Mouse (Mus musculus) adrenal gland, adult (tissue): ENCODE results near the gene Eps8.

Source experiments
- DNase-seq, 2 experiments: peaks; one replicate each; pipeline ENCODE4 v3.0.0; 2022 to 2023; ENCODE audit warnings: low spot score in 1 of 2; ENCODE audit not compliant: inconsistent age in 2 of 2

The Eps8 gene

GRCm38 (mm10) chr6:137628715-137629114 is 26.0 kb downstream of the Eps8 start:
- no peak for DNase-seq

DNA sequence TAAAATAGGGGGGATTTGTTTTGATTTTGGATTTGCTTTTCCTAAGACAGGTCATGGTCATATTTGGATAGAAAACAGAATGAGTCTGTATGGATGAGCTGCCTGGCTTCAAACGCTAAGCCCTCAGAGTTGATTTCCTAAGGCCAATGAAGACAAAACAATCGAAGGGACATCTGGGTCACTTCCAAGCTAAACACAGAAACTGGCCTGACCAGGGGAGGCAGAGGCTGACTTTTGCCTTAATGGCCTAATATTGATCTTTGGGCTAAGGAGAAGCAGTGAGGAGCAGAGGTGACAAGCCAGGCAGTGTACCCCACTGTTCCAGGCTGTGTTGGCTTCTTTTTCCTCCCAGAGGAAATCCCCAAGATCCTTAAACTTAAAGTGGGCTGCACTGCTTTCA is 33.7 kb downstream of the Eps8 start:
- DNase-seq: no peak

DNA sequence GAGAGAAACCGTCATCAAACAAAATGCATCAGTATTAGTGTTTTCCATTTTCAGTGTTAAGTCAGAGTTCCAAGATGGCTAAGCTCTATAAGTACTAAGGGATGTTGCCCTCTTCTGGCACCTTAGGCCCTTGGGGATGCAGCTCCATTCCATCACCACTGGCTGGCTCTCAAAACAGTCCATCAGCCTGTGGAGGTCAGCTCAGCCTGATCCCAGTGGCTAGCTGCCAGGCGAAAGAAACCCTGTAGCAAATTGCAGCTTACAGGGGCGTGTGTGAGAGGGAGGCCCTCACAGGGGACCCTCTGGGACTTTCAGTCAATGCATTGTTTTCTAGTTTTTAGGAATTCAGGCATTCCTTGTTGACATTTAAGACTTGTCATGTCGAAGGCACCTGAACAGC is 40.8 kb downstream of the Eps8 start:
- DNase-seq: peak; percentile 42 to 74

DNA sequence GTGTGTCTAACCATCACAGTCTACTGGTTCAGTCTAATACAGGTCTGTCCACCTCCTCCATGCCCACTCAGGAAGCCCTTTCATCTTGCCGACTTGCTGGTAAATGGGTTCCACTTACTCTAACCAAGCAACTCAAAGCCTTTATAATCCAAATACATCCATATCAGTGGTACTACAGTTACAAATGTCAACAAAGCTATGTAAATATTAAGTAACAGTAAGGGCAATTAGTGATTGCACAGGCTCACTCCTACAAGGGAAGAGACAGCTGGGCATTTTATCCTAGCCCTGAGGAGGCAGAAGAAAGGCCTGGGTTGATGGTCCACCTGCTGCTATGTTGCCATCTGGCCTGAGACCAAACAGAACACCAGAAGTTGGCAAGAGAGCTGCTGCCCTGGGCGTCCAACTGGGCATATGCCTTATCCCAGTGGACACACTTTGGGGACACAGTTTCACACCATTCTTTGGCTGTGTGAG is 42.6 kb downstream of the Eps8 start:
- DNase-seq: no peak

DNA sequence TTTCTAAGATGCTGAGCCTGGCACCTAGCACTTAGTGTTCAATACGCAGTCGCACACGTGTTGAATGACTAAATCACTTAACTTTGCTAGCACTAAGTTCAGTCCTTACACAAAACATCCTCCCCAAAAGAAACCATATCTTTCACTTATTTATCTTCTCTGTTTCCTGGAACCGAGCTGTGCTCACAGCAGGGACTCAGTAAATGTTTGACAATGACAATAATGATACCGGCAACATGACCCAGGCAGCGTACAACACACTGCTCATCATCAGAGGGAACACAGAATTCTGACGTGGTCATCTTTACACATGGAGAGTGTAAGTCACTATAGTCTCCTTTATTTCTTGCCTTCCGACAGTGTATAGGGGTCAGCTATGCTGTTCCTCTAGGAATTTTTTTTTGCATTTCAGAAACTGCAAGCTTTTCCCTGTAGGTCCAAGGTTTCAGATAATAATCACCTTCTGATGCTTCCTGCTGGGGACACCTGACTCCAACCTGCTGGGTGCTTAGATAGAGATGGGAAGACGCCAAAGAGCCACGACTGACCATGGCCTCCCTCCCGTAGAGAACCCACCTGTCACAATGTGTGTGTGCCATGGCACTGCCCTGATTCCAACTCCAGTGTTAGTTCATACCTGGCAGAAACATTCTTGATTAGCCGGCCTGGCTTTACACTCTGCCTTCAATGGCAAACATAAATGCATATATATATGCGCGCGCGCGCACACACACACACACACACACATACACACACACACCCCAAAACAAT is 46.3 kb downstream of the Eps8 start:
- DNase-seq: no peak

- no peak for DNase-seq
Measured at GRCm38 (mm10) chr6:137606541-137606940, 48.1 kb downstream of the Eps8 start.

DNA sequence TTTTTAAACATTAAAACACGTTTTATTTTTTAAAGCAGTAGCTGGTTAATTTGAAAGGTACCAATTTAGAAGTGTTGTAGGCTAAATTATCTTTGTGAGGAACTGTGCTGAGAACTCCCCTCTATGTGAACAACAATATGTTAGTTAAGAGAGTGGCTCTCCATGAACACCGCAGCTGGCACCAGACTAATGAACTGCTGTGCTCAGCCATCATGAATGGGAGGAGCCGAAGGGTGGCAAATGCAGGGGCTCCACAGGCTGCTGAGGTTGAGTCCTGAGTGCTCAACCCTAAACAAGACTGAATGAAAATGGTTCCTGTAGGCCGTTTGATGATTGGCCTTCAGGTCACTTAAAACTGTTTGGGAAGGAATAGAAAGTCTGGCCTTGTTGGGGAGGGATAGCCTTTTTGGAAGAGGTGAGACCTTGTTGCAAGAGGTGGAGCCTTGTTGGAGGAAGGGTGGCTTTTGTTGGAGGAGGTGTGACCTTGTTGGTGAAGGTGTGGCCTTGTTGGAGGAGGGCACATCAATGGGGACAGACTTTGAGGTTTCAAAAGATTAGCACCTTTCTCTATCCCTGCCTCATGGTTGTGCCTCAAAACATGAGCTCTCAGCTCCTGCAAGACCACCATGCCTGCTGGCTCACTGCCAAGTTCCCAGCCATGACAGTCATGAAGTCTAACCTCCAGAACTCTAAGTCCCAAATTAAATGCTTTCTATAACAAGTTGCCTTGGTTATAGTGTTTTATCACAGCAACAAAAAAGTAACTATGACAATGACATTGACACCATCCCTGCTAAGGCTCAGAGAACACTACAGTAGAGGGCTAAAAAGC is 50.0 kb downstream of the Eps8 start:
- DNase-seq: peak in 1 of 2 experiments; percentile 32

- DNase-seq: peak in 1 of 2 experiments; percentile 59
Measured at GRCm38 (mm10) chr6:137598306-137598705, 56.4 kb downstream of the Eps8 start.

DNA sequence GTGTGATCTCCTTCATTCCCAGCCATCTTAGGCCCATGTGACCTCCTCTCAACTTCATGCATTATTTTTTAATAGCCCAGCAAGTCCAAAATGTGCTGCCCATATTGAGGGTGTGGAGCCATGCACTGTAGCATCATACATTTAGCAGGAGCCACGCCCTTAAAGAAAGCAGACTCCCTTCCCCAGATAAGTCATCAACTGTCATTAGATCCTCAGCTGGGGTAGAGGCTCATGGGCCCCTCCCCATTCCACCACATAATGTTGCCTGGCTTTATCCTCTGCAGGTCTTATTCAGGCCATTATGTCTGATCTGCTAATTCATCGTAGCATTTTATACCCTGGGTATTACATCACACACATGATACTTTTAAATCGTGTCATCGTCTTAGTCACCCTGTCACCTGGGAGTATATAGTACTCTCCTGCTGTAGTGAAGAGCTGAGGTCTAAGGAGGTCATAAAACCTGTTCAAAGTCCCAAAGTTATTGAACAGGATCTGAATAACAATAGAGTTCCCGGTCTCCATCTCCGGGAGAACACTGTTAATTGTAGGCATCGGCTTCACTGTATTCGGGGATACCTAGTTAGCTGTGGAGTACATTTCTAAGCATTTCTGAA is 57.1 kb downstream of the Eps8 start:
- DNase-seq: no peak

- DNase-seq: no peak
Measured at GRCm38 (mm10) chr6:137592582-137592981, 62.1 kb downstream of the Eps8 start.

GRCm38 (mm10) chr6:137589245-137589618 is 65.4 kb downstream of the Eps8 start:
- no peak for DNase-seq

GRCm38 (mm10) chr6:137588481-137589244 is 66.0 kb downstream of the Eps8 start:
- DNase-seq: no peak

- DNase-seq: no peak
Measured at GRCm38 (mm10) chr6:137587866-137588265, 66.8 kb downstream of the Eps8 start.

DNA sequence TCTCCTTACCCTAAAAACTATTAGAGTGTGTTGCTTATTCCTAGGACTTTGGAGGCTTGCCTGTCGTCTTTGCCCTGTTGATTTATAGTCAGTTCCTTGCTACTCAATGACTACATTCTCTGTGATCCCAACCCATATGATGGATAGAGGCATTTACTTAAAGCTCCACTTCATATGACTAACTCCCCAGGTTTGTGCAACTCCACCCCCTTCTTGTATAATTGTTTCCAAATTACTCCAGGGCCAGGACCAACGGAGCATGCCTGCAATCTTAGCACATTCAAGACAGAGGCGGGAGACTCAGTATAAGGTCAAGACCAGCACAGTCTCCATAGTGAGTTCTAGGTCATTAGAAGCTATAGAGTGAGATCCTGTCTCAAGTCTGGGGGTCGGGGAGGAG is 69.4 kb downstream of the Eps8 start:
- no peak for DNase-seq

- no peak for DNase-seq
Measured at GRCm38 (mm10) chr6:137583056-137583455, 71.6 kb downstream of the Eps8 start.

- DNase-seq: peak in 1 of 2 experiments; percentile 64
Measured at GRCm38 (mm10) chr6:137582207-137582889, 72.3 kb downstream of the Eps8 start.

DNA sequence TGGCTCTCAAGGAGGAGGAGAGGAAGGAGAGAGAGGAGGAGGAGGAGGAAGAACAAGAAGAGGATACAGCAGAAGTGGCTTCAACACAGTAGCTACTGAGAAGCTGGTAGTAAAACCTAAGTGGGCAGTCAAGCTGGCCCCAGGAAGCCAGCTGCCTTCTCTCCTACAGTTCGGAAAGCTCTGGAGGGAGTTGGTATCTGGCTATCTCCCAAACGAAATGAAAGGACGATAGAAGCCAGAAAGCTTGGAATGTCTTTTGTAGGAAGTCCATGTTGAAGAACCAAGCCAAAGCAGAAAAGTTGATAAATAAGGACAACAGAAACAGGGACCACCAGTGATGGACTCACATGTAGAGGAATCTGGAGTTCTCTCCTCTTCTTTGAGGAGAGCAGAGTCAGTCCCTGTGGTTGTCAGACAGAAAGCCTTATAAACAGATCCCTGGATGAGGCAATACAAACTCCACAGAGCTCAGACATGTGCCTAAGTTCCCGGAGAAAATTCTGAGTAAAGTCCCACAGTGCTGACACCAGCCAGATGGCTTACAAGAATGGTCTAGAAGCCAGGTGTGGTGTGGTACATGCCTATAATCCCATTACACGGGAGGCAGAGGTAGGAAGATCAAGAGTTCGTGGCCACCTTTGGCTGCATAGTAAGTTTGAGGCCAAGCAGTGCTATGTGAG is 73.2 kb downstream of the Eps8 start:
- no peak for DNase-seq

GRCm38 (mm10) chr6:137580503-137580902 is 74.2 kb downstream of the Eps8 start:
- DNase-seq: peak in 1 of 2 experiments; percentile 59

- DNase-seq: no peak
Measured at GRCm38 (mm10) chr6:137576670-137577371, 77.9 kb downstream of the Eps8 start.
